Mouse (Mus musculus) heart, postnatal 0 days (tissue): Measurements from ENCODE around the gene Tssk1. TPM values are rescaled to one million over a fixed set of nuclear protein-coding genes. Genes with fewer than 3 reads are reported as not detected.

Source experiments
- ATAC-seq: fragments of 200-750 bp; cut with Nextera tagmentation; 2 replicates; pipeline ENCODE4 v1.8.0; 2017; ENCODE audit warnings: low read depth, moderate number of reproducible peaks, moderate library complexity; ENCODE audit not compliant: insufficient read depth
- DNase-seq: peaks from one replicate; pipeline ENCODE4 v3.0.0-alpha.2; 2016; ENCODE audit warnings: low spot score
- H3K27ac ChIP-seq: fragments of 300-500 bp; sonication (generic); 2 replicates; pipeline ENCODE4 v1.5.1; 2014; ENCODE audit warnings: low read depth, mild to moderate bottlenecking
- H3K27me3 ChIP-seq: fragments of 300-500 bp; sonication (generic); 2 replicates; pipeline ENCODE4 v1.6.1; 2014; ENCODE audit warnings: low read length, mixed read lengths; ENCODE audit not compliant: control insufficient read depth, insufficient read depth
- H3K36me3 ChIP-seq: fragments of 300-500 bp; sonication (generic); replicated peaks from 2 replicates; pipeline ENCODE4 v1.6.1; 2014; ENCODE audit warnings: low read length, mixed read lengths; ENCODE audit not compliant: control insufficient read depth, insufficient read depth
- H3K4me1 ChIP-seq: fragments of 300-500 bp; sonication (generic); 2 replicates; pipeline ENCODE4 v1.6.1; 2014; ENCODE audit warnings: antibody characterized with exemption; ENCODE audit not compliant: control insufficient read depth, insufficient read depth
- H3K4me2 ChIP-seq: fragments of 300-500 bp; sonication (generic); 2 replicates; pipeline ENCODE4 v1.6.1; 2014; ENCODE audit warnings: low read depth, mild to moderate bottlenecking, low read length, moderate library complexity
- H3K4me3 ChIP-seq: fragments of 300-500 bp; sonication (generic); 2 replicates; pipeline ENCODE4 v1.5.1; 2014; ENCODE audit warnings: low read depth, low read length
- H3K9ac ChIP-seq: fragments of 300-500 bp; sonication (generic); replicated peaks from 2 replicates; pipeline ENCODE4 v1.6.1; 2014; ENCODE audit warnings: low read depth, low read length, mixed read lengths
- H3K9me3 ChIP-seq: fragments of 300-500 bp; sonication (generic); replicated peaks from 2 replicates; pipeline ENCODE4 v1.6.1; 2016; ENCODE audit warnings: low read length; ENCODE audit not compliant: control insufficient read depth
- CTCF ChIP-seq: IDR thresholded peaks from 2 replicates; pipeline ENCODE4 v1.5.1; 2016; ENCODE audit warnings: antibody characterized with exemption, control low read depth, low read depth
- EP300 ChIP-seq: IDR thresholded peaks from 2 replicates; pipeline ENCODE4 v1.6.1; 2016; ENCODE audit warnings: antibody characterized with exemption, low read depth
- WGBS: fragments of 180-500 bp; shearing (Covaris S2); extraction: QIAGEN DNeasy Blood & Tissue Kit; methylation state at CpG from one replicate; pipeline ENCODE4 v1.1.7; 2014; 5-methylcytosine and 5-hydroxymethylcytosine counted together
- polyA plus RNA-seq: library from polyadenylated mRNA; unstranded; fragments of >200 nt; fragmentation: Nextera tagmentation; extraction: Ambion mirVana; gene quantifications from 2 replicates; pipeline ENCODE4 v1.2.1, GENCODE M21; 2015
- total RNA-seq: library from RNA; depleted of rRNA; stranded (reverse); fragments of >200 nt; gene quantifications from 2 replicates; pipeline ENCODE4 v1.2.3, GENCODE M21; 2014; ENCODE audit warnings: low replicate concordance; rRNA removed

Gene Tssk1
- total and polyA plus RNA-seq, 2 experiments from 2014 or later: 0.08 TPM; not detected in 1

- no peak for TF ChIP-seq CTCF
- no peak for TF ChIP-seq EP300
- 51% methylated on average over 10 of the region's 10 CpGs for WGBS
- no peak overlapping the region for H3K4me2 ChIP-seq
- no peak for ATAC-seq
- no peaks in the 10 kb centered on the region for H3K4me1 ChIP-seq
- H3K36me3 ChIP-seq: no peaks in the 10 kb centered on the region
- no peak for DNase-seq
- H3K27me3 ChIP-seq: no peaks in the 10 kb centered on the region
- no peak overlapping the region for H3K9ac ChIP-seq
- H3K4me3 ChIP-seq: no peak overlapping the region
- no peak overlapping the region for H3K27ac ChIP-seq
- no peaks in the 10 kb centered on the region for H3K9me3 ChIP-seq
Measured at GRCm38 (mm10) chr16:17936776-17937175, 42.8 kb downstream of the Tssk1 start.

GRCm38 (mm10) chr16:17938187-17938586 is 44.2 kb downstream of the Tssk1 start:
- Histone ChIP-seq H3K4me2 (no peak overlapping the region), H3K4me1 (no peaks in the 10 kb centered on the region), H3K36me3 (no peaks in the 10 kb centered on the region), H3K27ac (no peak overlapping the region), H3K9ac (no peak overlapping the region), H3K4me3 (no peak overlapping the region), H3K9me3 (no peaks in the 10 kb centered on the region), H3K27me3 (no peaks in the 10 kb centered on the region)
- TF ChIP-seq CTCF (no peak), EP300 (no peak)
- DNase-seq (no peak), ATAC-seq (0 out of 2 replicates have a peak, but pooled peaks have one; percentile 39)
- WGBS: 41% methylated on average over 7 of the region's 7 CpGs

- Histone ChIP-seq H3K9ac (no peak overlapping the region), H3K27me3 (no peaks in the 10 kb centered on the region), H3K4me1 (no peaks in the 10 kb centered on the region), H3K27ac (no peak overlapping the region), H3K4me2 (no peak overlapping the region), H3K4me3 (no peak overlapping the region), H3K9me3 (no peaks in the 10 kb centered on the region), H3K36me3 (no peaks in the 10 kb centered on the region)
- DNase-seq (peak; percentile 56), ATAC-seq (peak; percentile 84; the same call in 1 of the 2 replicates)
- no peak for TF ChIP-seq EP300
- TF ChIP-seq CTCF: peak; percentile 71
- WGBS: 13% methylated on average over 7 of the region's 7 CpGs
Measured at GRCm38 (mm10) chr16:17938821-17939220, 44.8 kb downstream of the Tssk1 start.

- ATAC-seq (no peak), DNase-seq (no peak)
- H3K4me1 ChIP-seq: no peaks in the 10 kb centered on the region
- no peak overlapping the region for H3K9ac ChIP-seq
- H3K4me3 ChIP-seq: no peak overlapping the region
- no peak overlapping the region for H3K27ac ChIP-seq
- no peaks in the 10 kb centered on the region for H3K9me3 ChIP-seq
- no peak overlapping the region for H3K4me2 ChIP-seq
- no peaks in the 10 kb centered on the region for H3K36me3 ChIP-seq
- H3K27me3 ChIP-seq: no peaks in the 10 kb centered on the region
- 32% methylated on average over 9 of the region's 9 CpGs for WGBS
- TF ChIP-seq CTCF (no peak), EP300 (no peak)
Measured at GRCm38 (mm10) chr16:17939255-17939751, 45.3 kb downstream of the Tssk1 start.

- Histone ChIP-seq H3K9ac (no peak overlapping the region), H3K4me2 (no peak overlapping the region), H3K4me3 (no peak overlapping the region), H3K4me1 (no peaks in the 10 kb centered on the region), H3K27me3 (no peaks in the 10 kb centered on the region), H3K36me3 (no peaks in the 10 kb centered on the region), H3K9me3 (no peaks in the 10 kb centered on the region), H3K27ac (no peak overlapping the region)
- no peak for TF ChIP-seq CTCF
- DNase-seq: no peak
- no peak for ATAC-seq
- 58% methylated on average over 8 of the region's 8 CpGs for WGBS
Measured at GRCm38 (mm10) chr16:17943466-17943865, 49.4 kb downstream of the Tssk1 start.

GRCm38 (mm10) chr16:17945081-17945831 is 51.2 kb downstream of the Tssk1 start:
- no peak for DNase-seq
- H3K36me3 ChIP-seq: no peaks in the 10 kb centered on the region
- no peaks in the 10 kb centered on the region for H3K9me3 ChIP-seq
- no peak for ATAC-seq
- TF ChIP-seq CTCF: no peak
- no peak for TF ChIP-seq EP300
- 49% methylated on average over 7 of the region's 7 CpGs for WGBS
- no peak overlapping the region for H3K27ac ChIP-seq
- H3K4me3 ChIP-seq: no peak overlapping the region
- H3K4me1 ChIP-seq: no peaks in the 10 kb centered on the region
- no peaks in the 10 kb centered on the region for H3K27me3 ChIP-seq
- H3K4me2 ChIP-seq: no peak overlapping the region
- no peak overlapping the region for H3K9ac ChIP-seq

Other genes with a start within 250 kb of the Tssk1 start
- 3.6 TPM in 1 of 2 replicates, not detected in the other for gene Ccdc74a, start 247.8 kb upstream of the Tssk1 start, total RNA-seq
- 1.5 and 2.5 TPM in 2 replicates for gene Ccdc74a, start 247.8 kb upstream of the Tssk1 start, polyA plus RNA-seq
- 40.2 and 63.7 TPM in 2 replicates for gene Med15, start 161.3 kb upstream of the Tssk1 start, total RNA-seq
- 18.0 and 18.6 TPM in 2 replicates for gene Med15, start 161.3 kb upstream of the Tssk1 start, polyA plus RNA-seq
- gene Klhl22, start 134.6 kb upstream of the Tssk1 start, total RNA-seq: 42.0 and 47.4 TPM in 2 replicates
- 21.7 and 23.0 TPM in 2 replicates for gene Klhl22, start 134.6 kb upstream of the Tssk1 start, polyA plus RNA-seq
- 19.3 and 25.4 TPM in 2 replicates for gene Scarf2, start 96.9 kb upstream of the Tssk1 start, total RNA-seq
- gene Scarf2, start 96.9 kb upstream of the Tssk1 start, polyA plus RNA-seq: 2.6 and 2.8 TPM in 2 replicates
- gene B830017H08Rik, start 61.1 kb upstream of the Tssk1 start, total RNA-seq: not detected in 2 replicates
- gene B830017H08Rik, start 61.1 kb upstream of the Tssk1 start, polyA plus RNA-seq: not detected in 2 replicates
- 0.27 and 1.1 TPM in 2 replicates for gene Car15, start 55.9 kb upstream of the Tssk1 start, total RNA-seq
- gene Car15, start 55.9 kb upstream of the Tssk1 start, polyA plus RNA-seq: 0.25 and 0.44 TPM in 2 replicates
- gene Gm20518, start 2.6 kb upstream of the Tssk1 start, total RNA-seq: not detected in 2 replicates
- gene Gm20518, start 2.6 kb upstream of the Tssk1 start, polyA plus RNA-seq: 0.05 and 0.07 TPM in 2 replicates
- gene Dgcr2, start 4.3 kb downstream of the Tssk1 start, total RNA-seq: 61.8 and 78.5 TPM in 2 replicates
- 30.4 and 31.9 TPM in 2 replicates for gene Dgcr2, start 4.3 kb downstream of the Tssk1 start, polyA plus RNA-seq
- gene Tssk2, start 4.4 kb downstream of the Tssk1 start, total RNA-seq: not detected in 2 replicates
- not detected in 2 replicates for gene Tssk2, start 4.4 kb downstream of the Tssk1 start, polyA plus RNA-seq
- 25.4 and 28.3 TPM in 2 replicates for gene Ess2, start 17.1 kb downstream of the Tssk1 start, total RNA-seq
- 18.5 and 19.4 TPM in 2 replicates for gene Ess2, start 17.1 kb downstream of the Tssk1 start, polyA plus RNA-seq
- not detected in 2 replicates for gene Gsc2, start 20.8 kb downstream of the Tssk1 start, total RNA-seq
- not detected in 2 replicates for gene Gsc2, start 20.8 kb downstream of the Tssk1 start, polyA plus RNA-seq
- gene Slc25a1, start 34.0 kb downstream of the Tssk1 start, total RNA-seq: 38.2 and 46.8 TPM in 2 replicates
- gene Slc25a1, start 34.0 kb downstream of the Tssk1 start, polyA plus RNA-seq: 14.8 and 17.5 TPM in 2 replicates
- gene Vpreb2, start 86.2 kb downstream of the Tssk1 start, total RNA-seq: not detected in 2 replicates
- gene Vpreb2, start 86.2 kb downstream of the Tssk1 start, polyA plus RNA-seq: not detected in 2 replicates
- gene Dgcr6, start 158.6 kb downstream of the Tssk1 start, total RNA-seq: 23.0 and 36.6 TPM in 2 replicates
- gene Dgcr6, start 158.6 kb downstream of the Tssk1 start, polyA plus RNA-seq: 83.5 and 94.3 TPM in 2 replicates
- gene Prodh, start 196.0 kb downstream of the Tssk1 start, total RNA-seq: 9.5 and 24.4 TPM in 2 replicates
- 4.2 and 5.5 TPM in 2 replicates for gene Prodh, start 196.0 kb downstream of the Tssk1 start, polyA plus RNA-seq
- 1.9 and 6.3 TPM in 2 replicates for gene Rtn4r, start 233.4 kb downstream of the Tssk1 start, total RNA-seq
- gene Rtn4r, start 233.4 kb downstream of the Tssk1 start, polyA plus RNA-seq: 0.34 and 1.5 TPM in 2 replicates